Mouse (Mus musculus) liver, embryonic 14.5 days (tissue): Measurements from ENCODE around the gene Atg4b.

ENCODE experiments used
- CTCF ChIP-seq: IDR thresholded peaks from 2 replicates; pipeline ENCODE4 v1.5.1; 2016; ENCODE audit warnings: antibody characterized with exemption, low read depth, control low read depth
- EP300 ChIP-seq: IDR thresholded peaks from 2 replicates; pipeline ENCODE4 v1.6.1; 2016; ENCODE audit warnings: antibody characterized with exemption, low read depth

DNA sequence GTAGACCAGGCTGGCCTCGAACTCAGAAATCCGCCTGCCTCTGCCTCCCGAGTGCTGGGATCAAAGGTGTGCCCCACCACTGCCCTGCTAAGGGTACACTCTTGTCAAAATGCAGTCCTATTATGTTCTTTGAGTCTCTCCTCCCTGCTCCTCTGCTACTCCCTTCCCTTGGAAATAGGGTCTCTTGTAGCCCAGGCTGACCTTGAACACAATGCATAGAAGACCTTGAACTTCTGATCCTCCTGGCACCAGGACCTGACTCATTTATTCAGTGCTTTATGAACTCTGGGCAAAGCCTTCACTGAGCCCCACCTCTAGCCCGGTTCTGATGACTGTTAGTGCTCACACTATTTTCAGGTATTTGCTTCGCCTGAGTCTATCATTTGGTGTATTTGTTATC, 13.6 kb upstream of the Atg4b start:
- TF ChIP-seq CTCF (no peak), EP300 (no peak)
